Mouse (Mus musculus) frontal cortex, postnatal 36 days (tissue): ENCODE results near the gene Syt13.

ENCODE experiments used
- DNase-seq, 2 experiments: peaks; one replicate each; pipeline ENCODE4 v3.0.0; 2022; ENCODE audit warnings: low spot score in 2 of 2

Syt13 gene

DNA sequence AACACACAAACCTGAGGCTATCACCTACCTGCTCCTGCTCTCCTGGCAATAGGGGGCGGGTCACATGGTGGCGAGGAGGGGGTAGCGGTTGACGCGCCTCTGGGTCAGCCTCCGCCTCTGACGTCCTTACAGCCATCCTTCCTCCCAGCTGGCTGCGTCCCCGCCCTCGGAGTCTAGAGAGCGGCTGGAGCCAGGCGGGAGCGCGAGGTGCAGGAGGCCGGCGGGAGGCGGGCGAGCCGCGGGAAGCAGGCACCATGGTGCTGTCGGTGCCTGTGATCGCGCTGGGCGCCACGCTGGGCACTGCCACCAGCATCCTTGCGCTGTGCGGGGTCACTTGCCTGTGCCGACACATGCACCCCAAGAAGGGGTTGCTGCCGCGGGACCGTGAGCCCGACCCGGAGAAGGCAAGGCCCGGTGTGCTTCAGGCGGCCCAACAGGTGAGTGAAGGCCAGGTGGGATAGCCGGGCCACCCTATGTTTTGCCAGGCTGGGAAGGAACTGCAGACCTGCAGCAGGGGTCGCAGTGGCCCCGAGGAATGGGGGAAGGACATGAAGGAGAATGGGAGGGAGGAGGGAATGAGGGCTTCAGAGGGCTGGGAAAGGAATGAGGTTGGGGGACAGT lies at the start of gene Syt13:
Gene Syt13, plus strand, starts transcription at position 166 of the 621 bp plus-strand sequence.
- DNase-seq = peak; percentile 79 to 82

DNA sequence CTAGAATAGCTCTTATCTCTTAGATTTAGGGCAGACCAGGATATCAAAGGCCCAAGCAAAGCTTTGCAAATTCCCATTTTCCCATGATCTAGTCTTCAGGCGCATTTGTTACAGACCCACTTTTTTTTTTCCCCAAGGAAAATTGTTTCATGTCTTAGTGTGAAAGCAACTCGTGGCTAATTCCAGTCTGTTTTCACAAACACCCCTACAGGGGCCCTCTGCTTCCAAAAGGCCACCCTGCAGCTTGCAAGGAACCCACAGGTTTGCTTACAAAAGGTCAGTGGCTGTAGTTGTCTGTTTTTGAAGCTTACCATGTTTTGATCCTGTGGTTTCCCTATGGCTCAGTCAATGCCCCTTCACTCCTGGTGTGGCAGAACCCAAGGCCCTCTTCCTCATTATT lies 48.3 kb upstream of the Syt13 start:
- no peak for DNase-seq

DNA sequence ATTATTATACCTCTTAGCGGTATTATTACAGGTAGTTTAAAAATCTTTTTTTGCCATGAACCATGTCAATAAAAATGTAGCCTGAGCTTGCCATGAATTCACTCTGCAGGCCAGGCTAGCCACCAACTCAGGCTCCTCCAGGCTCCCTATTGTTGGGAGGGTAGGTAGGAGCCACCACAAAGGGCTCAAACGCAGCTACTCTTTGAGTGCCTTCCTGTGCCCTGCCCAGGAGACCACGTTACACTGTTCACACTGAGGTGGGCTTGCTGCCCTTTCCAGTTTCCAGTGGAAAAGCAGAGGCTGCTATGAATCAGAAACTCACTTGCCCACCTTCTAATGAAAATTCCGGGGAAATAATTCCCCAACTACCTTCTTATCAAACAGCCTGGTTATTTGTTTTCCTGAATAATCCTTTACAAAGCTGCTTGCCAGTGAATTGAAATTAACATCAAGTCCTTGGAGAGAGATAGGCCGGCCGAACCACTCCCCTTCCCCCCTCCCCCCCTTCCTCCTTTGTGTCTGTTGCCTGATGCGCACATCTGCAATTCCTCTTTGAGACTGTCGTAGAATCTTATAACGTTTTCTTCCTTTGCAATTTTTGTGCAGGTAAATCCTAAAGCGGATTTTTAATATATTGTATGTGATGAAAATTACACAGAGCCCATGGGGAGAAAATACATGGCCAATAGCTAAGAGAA lies 44.6 kb upstream of the Syt13 start:
- DNase-seq = no peak

DNA sequence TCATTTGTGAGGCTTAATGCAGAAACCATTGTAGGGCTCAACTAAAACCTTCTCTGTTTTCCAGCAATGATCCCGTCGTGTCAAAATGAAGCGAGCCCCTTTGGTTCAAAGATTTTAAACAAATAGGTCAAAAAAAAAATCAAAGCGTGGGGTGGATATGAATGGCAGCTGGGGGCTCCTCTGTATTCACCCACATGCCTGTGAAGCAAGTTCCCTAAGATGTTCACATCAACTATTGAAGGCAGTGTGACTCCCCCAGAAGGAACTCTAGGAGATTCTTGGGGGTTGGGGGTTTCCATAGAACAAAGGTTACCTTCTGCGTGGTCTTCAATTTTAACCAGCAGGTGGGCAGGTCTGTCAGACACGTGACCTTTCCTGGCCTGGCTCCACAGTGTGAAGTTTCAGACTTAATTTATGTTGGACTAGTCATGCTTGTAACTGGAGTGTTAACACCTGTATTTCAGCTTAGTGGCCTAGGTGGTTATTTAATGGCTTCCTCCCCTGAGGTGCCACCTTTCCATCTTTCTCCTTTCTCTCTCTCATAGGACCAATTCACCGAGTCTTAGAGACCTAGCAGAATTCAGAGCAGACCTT lies 43.7 kb upstream of the Syt13 start:
- DNase-seq = no peak

DNA sequence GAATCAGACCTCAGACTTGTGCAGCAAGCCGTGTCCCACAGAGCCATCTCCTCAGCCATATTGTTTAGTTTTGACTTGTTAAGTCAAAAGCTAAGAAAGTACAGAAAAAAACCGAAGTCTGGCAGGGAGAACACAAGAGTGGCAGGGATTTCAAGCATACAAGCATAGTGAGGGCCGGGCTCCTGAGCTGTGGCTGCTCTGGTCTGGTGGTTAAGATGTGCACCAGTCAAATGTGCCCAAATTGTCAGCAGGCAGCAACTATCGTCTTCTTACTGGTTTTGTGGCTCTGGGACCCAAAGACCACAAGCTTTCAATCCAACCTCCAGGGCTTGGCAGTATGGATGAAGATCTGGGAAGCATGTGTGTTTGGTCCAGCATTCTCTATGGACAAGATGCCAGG lies 42.2 kb upstream of the Syt13 start:
- no peak for DNase-seq

DNA sequence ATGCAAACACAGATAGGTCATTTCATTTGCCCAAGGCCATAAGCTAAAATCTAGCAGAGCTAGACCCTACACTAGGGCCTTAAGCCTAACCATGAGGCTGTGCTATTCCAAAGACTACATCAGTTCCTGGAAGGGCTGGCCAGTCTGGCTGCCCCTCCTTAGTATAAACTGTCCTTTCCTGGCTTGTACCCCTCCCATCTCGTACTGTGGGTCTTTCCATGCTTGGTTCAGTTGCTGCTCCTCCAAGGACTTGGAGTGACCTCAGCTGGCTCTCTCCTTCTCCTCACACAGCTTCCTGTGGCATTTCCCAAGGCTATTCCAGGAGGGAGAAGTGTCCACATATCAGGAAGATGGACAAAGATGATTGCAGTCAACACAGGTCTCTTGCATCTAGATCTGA lies 40.3 kb upstream of the Syt13 start:
- no peak for DNase-seq

DNA sequence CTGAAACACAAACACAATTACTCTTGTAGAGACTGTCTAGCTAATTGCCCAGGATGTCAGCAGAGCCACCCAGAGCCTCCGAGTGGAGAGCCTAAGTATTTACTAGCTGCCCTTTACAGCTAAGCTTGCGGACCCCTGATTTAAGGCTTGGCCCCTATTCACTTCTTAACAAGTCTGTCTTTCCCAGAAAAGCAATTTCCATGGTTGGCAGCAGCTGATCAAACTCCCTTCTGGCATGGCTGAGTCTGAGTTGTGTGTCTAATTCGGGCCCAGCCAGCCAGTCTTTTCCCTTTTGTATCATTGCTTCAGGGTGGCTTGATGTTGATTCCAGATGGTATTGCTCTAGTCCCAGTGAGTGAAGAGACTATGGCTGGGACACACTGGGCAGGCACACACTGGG lies 37.4 kb upstream of the Syt13 start:
- DNase-seq = peak in 1 of 2 experiments; percentile 10

DNA sequence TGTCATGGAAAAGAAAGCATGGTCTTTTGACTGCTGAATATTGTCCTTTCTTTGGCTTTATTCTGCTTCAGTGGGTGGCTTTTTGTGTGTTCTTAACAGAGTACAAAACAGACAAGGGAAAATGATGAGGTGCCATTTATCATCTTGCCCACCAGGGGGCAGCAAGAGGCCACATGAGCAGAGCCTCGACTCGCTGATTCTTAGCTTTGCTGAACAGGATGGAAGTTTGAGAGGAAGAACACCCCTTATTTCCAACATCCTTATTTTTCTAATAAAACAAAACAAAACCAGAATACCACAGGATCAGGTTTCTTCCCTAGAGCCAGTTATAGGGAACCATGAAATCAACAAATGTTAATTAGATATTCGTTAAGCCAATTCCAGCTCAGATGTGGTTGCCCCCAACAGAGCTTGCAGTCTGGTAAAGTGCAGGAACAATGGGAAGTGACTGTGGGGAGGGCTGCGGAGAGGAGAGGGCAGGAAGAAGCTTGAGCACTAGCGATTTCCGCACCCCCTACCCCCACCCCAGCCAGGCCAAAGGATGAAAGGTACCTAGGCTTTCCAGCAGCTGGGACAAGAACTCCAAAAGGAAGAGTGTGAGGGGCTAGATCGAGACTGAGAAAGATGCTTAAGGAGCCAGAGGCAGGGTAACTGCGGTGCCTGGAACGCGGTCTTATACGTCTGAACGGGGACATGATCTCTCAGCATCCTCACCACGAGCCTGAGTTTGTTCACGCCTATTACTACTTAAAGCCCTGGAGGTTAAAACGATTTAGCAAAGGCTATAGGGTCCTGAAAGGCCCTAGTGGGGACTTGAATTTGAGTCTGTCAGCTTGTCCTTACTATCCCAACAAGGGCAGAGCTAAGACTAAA lies 31.6 kb upstream of the Syt13 start:
- peak; percentile 61 to 68 for DNase-seq

DNA sequence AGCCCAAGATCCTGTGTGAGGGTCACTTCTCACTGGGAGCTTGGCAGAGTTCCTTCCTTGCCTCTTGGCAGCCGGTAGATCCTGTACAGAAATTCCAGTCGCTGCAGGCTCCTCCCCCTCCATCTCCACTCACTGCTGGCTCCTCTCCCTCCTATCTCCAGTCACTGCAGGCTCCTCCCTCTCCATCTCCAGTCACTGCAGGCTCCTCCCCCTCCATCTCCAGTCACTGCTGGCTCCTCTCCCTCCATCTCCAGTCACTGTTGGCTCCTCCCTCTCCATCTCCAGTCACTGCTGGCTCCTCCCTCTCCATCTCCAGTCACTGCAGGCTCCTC lies 31.0 kb upstream of the Syt13 start:
- no peak for DNase-seq

DNA sequence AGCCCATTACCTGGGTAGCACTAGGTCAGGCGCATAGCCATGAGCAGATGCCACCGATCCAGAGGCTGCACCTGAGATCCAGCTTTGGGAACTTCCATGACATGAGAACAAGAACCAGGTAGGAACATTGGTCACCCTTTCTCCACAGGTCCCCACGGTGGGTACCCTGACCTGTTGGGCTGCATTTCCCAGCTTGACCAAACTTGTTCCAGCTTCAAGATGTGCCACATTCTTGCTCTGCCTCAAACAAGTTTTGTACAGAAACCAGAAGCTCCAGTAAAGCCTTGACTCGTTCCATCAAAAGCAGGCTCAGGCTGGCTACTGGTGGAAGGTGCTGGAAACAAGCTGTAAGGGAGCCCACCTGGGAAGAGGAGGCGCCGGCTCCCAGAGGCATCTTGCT lies 29.9 kb upstream of the Syt13 start:
- DNase-seq = no peak

DNA sequence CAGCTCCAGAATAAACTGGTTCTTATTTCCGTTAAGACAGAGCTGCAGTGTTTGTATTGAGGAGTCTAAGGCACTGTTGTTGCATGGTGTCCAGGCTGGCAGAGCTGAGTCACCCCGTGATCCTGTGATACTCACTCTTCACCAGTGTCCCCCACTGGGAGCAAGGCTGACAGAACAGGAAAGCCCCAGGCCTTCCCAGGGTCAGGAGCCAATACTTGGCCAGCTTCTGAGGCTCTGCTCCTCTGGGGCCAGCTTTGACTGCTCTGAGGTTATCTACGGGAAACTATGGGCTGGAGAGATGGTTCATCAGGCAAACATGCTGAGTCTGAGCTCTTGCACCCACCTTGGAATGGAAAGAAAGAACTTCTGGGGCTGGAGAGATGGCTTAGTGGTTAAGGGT lies 28.0 kb upstream of the Syt13 start:
- DNase-seq = no peak

DNA sequence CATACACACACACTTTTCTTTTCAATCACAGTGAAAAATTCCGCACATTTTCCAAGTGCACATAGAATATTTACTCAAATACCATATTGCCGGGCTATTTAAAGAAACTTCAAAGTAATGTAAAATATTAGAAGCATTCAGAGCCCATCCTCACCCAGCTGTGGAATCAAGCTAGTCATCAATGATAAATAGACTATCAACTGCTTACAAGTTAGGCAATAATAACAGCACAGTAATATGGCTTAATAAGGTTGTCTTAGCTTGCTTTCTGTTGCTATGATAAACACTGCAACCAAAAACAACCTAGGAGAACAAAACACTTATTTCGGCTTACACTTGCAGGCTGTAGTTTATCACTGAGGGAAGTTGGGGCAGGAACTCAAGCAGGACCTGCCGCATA lies 22.4 kb upstream of the Syt13 start:
- DNase-seq = no peak

DNA sequence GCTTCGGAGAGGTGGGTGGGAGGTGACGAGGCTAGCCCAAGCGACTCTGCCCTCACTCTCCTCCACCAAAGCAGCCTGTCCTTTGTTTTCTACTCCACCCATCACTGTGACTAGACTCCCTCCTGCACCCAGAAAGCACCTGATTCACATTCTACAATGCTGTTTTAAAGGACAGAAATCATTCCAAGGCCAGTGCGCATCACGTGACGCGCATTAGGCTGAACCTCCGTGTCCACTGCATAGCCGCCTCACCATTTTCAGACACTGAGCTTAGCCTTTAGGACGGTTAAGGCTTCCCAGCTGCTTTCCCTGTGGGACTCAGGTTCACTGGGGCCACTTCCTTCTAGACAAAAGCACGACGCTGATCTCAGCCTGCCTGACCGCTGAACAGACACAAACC lies 11.2 kb upstream of the Syt13 start:
- DNase-seq = no peak

DNA sequence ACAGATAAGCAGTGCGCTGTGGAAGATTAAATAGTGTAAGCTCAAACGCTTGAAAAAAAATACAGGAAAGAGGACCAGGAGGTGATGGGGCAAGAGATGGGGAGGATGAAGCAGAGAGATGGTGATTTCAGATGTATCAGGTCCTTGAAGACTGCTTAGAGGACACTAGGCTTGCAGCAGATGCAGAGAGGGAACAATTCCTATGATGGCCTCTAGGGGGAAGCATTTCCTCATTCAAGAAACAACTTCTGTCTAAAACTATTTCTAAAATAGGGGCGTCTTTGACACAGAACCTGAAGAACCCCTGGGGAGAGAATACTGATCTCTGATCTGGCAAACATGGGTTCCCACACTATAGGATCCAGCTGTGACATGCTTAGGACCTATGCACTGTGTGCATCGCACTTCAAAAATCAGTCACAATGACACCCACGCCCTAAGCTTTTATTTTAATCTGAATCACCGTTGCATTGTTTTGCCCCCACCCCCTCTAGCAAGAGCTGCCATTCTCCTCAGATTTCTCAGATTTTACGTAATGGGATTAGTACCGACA lies 10.5 kb upstream of the Syt13 start:
- peak; percentile 44 to 80 for DNase-seq

DNA sequence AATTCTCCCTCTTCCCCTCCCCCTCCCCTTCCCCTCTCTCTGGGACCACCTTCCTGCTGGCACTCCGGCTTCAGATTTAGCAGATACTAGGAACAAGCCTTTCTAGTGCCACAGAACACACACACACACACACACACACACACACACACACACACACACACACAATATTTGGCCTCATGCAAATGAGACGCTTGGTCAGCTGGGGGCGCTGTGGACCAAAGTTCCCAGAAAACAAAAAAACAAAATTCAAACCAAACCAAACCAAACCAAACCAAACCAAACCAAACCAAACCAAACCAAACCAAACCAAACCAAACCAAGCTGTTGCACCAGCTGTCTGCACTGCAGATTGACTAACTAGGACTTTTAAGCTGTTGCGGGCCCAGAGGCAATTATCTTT lies 4.5 kb upstream of the Syt13 start:
- no peak for DNase-seq

DNA sequence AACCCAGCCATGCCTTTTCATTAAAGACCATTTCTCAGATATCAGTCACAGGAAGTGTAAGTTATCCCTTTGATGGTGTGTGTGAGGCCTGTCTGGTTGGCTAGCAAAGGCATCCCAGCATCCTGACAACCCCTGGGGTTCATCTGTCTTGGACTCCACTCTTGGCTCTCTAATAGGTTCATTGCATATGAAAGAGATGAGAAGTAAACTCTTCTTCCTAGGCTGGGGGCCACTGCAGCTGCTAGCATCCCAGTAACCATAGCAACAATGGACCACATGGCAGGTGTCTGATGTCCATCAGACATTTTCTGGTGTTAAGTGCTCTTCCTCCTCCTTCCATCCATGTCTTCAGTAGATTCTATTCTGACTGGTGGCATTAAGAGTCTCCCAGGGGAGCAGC lies 2.6 kb upstream of the Syt13 start:
- DNase-seq = no peak

DNA sequence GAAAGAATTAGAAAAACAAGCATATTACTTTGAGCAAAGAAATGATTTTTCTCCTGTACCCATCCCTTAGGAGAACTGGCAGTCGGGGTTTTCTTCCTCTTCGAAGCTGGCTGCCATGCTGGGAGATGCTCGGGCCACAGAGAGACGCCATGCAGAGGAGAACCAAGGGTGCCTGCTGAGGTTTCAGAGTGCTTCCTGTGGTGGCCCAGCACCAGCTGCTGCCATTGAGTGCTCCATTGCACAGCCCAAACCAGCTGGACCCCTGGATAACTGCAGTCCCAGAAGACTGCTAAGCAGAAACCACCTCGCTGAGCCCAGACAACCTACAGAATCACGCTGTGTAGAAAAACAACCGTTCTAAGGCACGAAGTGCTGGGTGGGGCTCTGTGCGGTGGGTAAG lies 1.6 kb upstream of the Syt13 start:
- no peak for DNase-seq

DNA sequence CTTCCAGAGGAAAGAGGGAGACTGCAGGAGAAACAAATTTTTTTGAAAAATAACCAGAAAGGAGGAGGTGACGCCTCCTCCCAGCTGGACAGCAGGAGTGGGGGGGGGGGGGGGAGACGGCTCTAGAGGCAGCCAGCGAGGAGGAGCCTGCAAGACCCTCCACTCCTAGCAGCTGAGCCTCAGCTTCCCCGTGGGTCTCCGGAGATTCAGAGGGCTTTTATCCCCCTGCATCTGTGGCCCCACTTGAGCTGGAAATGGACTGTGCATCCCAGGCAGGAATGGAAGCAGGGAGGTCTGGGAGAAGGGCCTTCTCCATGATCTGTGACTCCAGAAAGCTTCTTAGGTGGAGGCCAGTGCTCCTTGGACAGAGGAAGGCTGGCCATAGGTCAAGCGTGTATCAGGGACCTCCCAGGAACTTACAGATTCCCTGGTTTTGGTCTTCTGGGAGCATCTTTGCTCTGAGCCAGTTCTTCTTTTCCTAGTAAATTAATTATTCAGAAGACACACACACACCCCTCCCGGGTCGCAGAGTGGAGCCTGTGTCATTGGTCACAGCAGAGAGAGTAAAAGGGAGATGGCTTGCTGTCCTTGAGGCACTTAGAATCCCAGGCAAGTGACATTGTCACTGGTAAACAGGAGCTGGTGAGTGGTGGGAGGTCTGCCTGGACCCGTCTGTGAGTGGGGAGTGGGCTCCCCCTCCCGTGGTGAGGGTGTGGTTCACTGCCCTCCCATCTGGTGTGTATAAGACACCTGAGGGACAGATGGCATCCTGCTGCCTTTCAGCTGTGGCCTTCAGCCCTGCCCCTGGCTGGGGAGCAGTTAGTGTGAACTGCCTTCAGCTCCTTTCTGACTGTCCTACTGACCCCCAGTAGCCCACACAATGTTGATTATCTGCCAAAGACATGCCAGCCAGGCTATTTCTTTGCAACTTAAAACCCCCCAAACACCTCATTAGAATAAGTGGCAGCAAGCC lies 1.0 kb downstream of the Syt13 start:
- no peak for DNase-seq

DNA sequence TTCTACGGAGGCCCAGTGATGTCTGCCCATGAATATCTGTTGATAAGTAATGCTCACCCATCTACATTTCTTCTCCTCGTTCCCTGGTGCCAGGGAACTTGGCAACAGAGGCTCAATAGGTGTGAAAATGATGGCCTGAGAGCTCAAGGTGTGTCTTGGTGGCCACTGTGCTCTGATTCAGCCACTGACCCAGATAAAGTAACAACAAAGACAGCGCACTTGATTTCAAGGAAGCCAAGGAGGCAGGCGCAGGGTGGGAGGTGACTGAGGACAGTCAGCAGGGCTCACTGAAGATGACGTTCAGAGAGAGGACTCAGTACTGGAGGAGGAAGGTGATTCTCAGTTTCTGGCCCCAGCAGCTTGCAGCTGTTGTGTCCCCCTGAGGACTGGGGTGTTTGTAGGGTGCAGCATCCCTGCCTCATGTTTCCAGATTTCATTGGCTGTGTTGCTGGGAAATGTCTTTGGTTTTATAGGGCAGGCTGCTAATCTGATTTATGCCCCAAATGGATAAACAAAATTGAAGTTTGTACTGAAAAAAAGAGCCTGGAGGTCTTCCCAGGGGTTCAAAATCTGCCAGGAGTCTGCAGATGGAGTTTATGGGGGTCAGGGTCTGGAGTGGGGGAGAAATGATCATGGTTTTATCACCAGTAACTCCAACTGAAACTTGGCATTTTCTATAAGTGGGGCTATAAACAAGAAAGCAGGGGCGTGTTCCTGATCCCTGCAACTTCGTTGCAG lies 2.7 kb downstream of the Syt13 start:
- DNase-seq = no peak

DNA sequence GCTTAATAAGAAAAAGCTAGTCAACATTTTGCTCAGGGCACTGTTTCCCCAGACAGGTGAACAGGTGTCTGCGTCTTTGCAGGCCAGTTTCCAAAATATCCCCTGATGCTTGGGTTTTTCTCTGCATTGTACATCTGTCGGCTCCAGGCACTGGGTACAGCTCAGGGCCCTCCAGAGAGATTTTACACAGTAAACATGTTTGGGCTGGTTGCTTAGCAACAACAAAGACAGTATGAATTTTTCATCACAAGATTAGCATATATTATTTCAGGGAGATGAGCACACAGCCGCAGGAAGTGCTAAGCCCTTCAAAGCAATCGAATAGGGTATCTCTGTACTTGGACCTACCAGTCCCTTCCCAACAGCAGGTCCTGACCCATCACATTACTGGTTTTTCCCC lies 5.8 kb downstream of the Syt13 start:
- peak in 1 of 2 experiments; percentile 66 for DNase-seq
